Mouse (Mus musculus): ENCODE measurements around the gene Timm22. TPM values are rescaled to one million over a fixed set of nuclear protein-coding genes. Genes with fewer than 3 reads are reported as not detected.

Gene Timm22
- polyA plus RNA-seq, 1 experiment from 2014 or later = 110 TPM

- Histone ChIP-seq H3K27ac (peak overlapping the region; percentile 87; the same call in 1 of the 2 replicates), H3K27me3 (ENCODE audit: control insufficient read depth, insufficient read depth, low read length) (no peaks in the 10 kb centered on the region), H3K36me3 (replicated peaks; ENCODE audit: control insufficient read depth, insufficient read depth) (no peaks in the 10 kb centered on the region), H3K9me3 (ENCODE audit: control insufficient read depth, low read length) (no peaks in the 10 kb centered on the region), H3K4me2 (replicated peaks) (peak overlapping the region; percentile 78), H3K4me1 (replicated peaks; ENCODE audit: control insufficient read depth, insufficient read depth, low read length) (peaks cover 12% of the 10 kb centered on the region), H3K4me3 (replicated peaks; ENCODE audit: low read length) (peak overlapping the region; percentile 78), H3K9ac (no peak overlapping the region)
- 10% methylated on average over 11 of the region's 11 CpGs for WGBS
- DNase-seq (ENCODE audit: low spot score) (peak; percentile 83), ATAC-seq (ENCODE audit: low FRiP score) (no peak)
Observed at GRCm38 (mm10) chr11:76399587-76400330, 7.0 kb upstream of the Timm22 start.

DNA sequence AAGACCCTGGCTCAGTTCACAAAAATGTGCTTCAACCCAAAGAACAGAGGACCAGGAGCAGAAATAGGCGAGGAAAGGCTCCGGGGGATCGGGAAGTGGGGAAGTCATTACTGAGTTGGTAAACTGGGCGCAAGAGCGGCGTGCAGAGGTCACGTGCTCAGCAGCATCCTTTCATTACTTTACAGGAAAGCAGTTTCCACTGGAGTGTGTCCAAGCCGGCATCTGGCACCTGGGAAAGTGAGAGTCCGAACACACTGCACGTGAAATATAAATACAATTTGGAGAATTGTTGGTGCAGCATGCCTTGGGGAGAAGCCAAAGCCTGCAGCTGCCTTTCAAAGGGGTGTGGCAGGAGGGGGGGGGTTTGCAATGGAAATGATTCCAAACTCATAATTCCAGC is 5.4 kb upstream of the Timm22 start:
- DNase-seq (ENCODE audit: low spot score) (no peak), ATAC-seq (ENCODE audit: low FRiP score) (no peak)
- WGBS = 62% methylated on average over 10 of the region's 10 CpGs
- Histone ChIP-seq H3K36me3 (replicated peaks; ENCODE audit: control insufficient read depth, insufficient read depth) (no peaks in the 10 kb centered on the region), H3K4me1 (replicated peaks; ENCODE audit: control insufficient read depth, insufficient read depth, low read length) (peaks cover 12% of the 10 kb centered on the region), H3K9ac (no peak overlapping the region), H3K4me3 (replicated peaks; ENCODE audit: low read length) (no peak overlapping the region), H3K9me3 (ENCODE audit: control insufficient read depth, low read length) (no peaks in the 10 kb centered on the region), H3K27me3 (ENCODE audit: control insufficient read depth, insufficient read depth, low read length) (no peaks in the 10 kb centered on the region), H3K27ac (no peak overlapping the region), H3K4me2 (replicated peaks) (no peak overlapping the region)

DNA sequence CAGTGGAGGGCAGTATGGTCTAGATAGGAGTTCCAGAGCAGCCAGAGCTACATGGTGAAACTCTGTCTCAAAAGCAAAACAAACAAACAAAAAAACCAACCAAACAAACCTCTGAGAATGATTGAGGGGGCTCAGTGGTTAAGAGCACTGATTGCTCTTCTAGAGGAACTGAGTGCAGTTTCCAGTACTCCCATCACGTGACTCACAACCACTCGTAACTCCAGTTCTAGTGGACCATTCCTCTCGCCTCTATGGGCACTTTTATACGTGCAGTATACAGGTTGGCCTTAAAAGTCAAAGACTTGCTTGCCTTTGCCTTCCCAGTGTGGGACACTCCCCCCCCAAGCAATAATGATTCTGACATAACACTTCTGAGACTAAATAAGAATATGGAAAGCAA is 1.6 kb upstream of the Timm22 start:
- ATAC-seq (ENCODE audit: low FRiP score) = no peak
- no peaks in the 10 kb centered on the region; the same call in 1 of the 2 replicates for H3K36me3 ChIP-seq (replicated peaks; ENCODE audit: control insufficient read depth, insufficient read depth)
- H3K9me3 ChIP-seq (ENCODE audit: control insufficient read depth, low read length) = no peaks in the 10 kb centered on the region
- H3K27me3 ChIP-seq (ENCODE audit: control insufficient read depth, insufficient read depth, low read length) = no peaks in the 10 kb centered on the region
- WGBS = 72% methylated on average over 4 of the region's 4 CpGs
- no peak overlapping the region for H3K9ac ChIP-seq
- peaks cover 7% of the 10 kb centered on the region; the same call in 1 of the 2 replicates for H3K4me1 ChIP-seq (replicated peaks; ENCODE audit: control insufficient read depth, insufficient read depth, low read length)
- no peak overlapping the region for H3K27ac ChIP-seq
- no peak for DNase-seq (ENCODE audit: low spot score)
- no peak overlapping the region for H3K4me2 ChIP-seq (replicated peaks)
- no peak overlapping the region for H3K4me3 ChIP-seq (replicated peaks; ENCODE audit: low read length)

GRCm38 (mm10) chr11:76405626-76406264 is 1.0 kb upstream of the Timm22 start:
- no peaks in the 10 kb centered on the region for H3K27me3 ChIP-seq (ENCODE audit: control insufficient read depth, insufficient read depth, low read length)
- no peak overlapping the region for H3K27ac ChIP-seq
- H3K4me3 ChIP-seq (replicated peaks; ENCODE audit: low read length) = no peak overlapping the region
- H3K4me2 ChIP-seq (replicated peaks) = no peak overlapping the region
- 0 out of 2 replicates have a peak, but pooled peaks have one; percentile 3 for ATAC-seq (ENCODE audit: low FRiP score)
- no peak overlapping the region for H3K9ac ChIP-seq
- peaks cover 7% of the 10 kb centered on the region; the same call in 1 of the 2 replicates for H3K4me1 ChIP-seq (replicated peaks; ENCODE audit: control insufficient read depth, insufficient read depth, low read length)
- WGBS = 89% methylated on average over 5 of the region's 5 CpGs
- no peak for DNase-seq (ENCODE audit: low spot score)
- no peaks in the 10 kb centered on the region for H3K9me3 ChIP-seq (ENCODE audit: control insufficient read depth, low read length)
- no peaks in the 10 kb centered on the region; the same call in 1 of the 2 replicates for H3K36me3 ChIP-seq (replicated peaks; ENCODE audit: control insufficient read depth, insufficient read depth)

DNA sequence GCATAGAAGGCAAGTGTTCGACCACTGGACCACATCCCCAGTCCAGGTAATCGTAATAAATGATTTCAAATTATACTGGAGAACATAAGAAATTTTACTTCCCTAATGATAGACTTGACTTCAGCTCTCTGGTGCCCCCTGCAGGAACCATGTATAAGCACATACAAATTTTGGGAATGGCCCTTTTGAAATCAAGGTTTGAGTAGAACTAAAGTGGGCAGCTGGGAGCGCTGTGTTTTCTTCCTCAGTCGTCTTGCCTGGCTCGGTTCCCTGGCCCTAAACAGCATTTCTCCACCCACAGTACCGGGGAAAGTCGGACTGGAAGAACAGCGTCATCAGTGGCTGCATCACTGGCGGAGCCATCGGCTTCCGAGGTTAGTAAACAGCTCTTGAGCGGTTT is 4.1 kb downstream of the Timm22 start:
- H3K27ac ChIP-seq = no peak overlapping the region
- 74% methylated on average over 12 of the region's 12 CpGs for WGBS
- ATAC-seq (ENCODE audit: low FRiP score) = no peak

DNA sequence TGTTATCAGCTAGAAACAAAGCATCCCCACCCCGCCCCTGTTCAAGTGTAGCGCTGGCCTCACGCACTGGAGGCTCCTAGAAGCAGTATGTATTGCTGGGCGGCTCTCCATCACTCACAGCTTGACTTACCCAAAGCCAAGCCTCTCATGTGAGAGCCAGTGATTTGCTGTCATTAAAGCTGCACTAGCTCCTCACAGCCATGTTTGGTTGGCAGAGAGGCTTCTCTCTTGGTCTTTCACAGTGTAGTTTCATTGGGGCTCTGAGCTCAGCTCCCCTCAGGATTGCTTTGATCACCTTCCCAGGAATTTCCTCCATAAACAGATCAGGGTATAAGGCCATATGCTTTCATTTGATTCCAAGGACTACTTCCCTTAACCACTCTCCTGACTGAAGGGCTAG is 6.5 kb downstream of the Timm22 start:
- DNase-seq (ENCODE audit: low spot score) = no peak

More for the DNA sequence above, 4.1 kb downstream of the Timm22 start:
- H3K27me3 ChIP-seq (ENCODE audit: control insufficient read depth, insufficient read depth, low read length) = no peaks in the 10 kb centered on the region
- DNase-seq (ENCODE audit: low spot score) = peak; percentile 80
- no peak overlapping the region for H3K4me3 ChIP-seq (replicated peaks; ENCODE audit: low read length)
- no peak overlapping the region for H3K9ac ChIP-seq
- no peak overlapping the region for H3K4me2 ChIP-seq (replicated peaks)
- peaks cover 7% of the 10 kb centered on the region; the same call in 1 of the 2 replicates for H3K4me1 ChIP-seq (replicated peaks; ENCODE audit: control insufficient read depth, insufficient read depth, low read length)
- peaks cover 35% of the 10 kb centered on the region for H3K36me3 ChIP-seq (replicated peaks; ENCODE audit: control insufficient read depth, insufficient read depth)
- H3K9me3 ChIP-seq (ENCODE audit: control insufficient read depth, low read length) = no peaks in the 10 kb centered on the region

DNA sequence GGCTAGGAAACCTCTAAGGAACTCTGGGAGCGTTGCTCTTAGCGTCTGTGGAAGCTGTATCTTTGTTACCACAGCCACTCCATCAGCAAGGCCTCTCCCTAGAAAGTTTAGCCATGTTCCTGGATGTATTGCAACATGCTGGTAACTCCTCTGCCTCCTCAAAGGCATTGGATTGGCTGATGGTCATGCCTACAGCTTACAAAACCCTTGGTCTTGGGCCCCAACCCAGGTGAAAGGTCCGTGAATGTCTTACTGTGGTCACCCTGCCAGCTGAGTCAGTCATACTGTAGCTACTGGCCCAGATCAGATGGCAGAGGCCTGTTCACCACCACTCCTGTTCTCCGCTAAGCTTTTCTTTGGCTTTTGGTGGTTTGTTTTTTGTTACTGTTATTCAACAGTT is 8.2 kb downstream of the Timm22 start:
- Histone ChIP-seq H3K9me3 (ENCODE audit: control insufficient read depth, low read length) (no peaks in the 10 kb centered on the region), H3K4me2 (replicated peaks) (no peak overlapping the region), H3K27ac (no peak overlapping the region), H3K27me3 (ENCODE audit: control insufficient read depth, insufficient read depth, low read length) (no peaks in the 10 kb centered on the region), H3K9ac (no peak overlapping the region), H3K4me3 (replicated peaks; ENCODE audit: low read length) (no peak overlapping the region), H3K36me3 (replicated peaks; ENCODE audit: control insufficient read depth, insufficient read depth) (peaks cover 77% of the 10 kb centered on the region), H3K4me1 (replicated peaks; ENCODE audit: control insufficient read depth, insufficient read depth, low read length) (no peaks in the 10 kb centered on the region)
- ATAC-seq (ENCODE audit: low FRiP score) (no peak), DNase-seq (ENCODE audit: low spot score) (no peak)
- 95% methylated on average over 4 of the region's 4 CpGs for WGBS

More for the DNA sequence above, 6.5 kb downstream of the Timm22 start:
- no peaks in the 10 kb centered on the region for H3K27me3 ChIP-seq (ENCODE audit: control insufficient read depth, insufficient read depth, low read length)
- H3K4me1 ChIP-seq (replicated peaks; ENCODE audit: control insufficient read depth, insufficient read depth, low read length) = peaks cover under 1% of the 10 kb centered on the region; the same call in 1 of the 2 replicates
- no peaks in the 10 kb centered on the region for H3K9me3 ChIP-seq (ENCODE audit: control insufficient read depth, low read length)
- 86% methylated on average over 4 of the region's 4 CpGs for WGBS
- H3K36me3 ChIP-seq (replicated peaks; ENCODE audit: control insufficient read depth, insufficient read depth) = peaks cover 59% of the 10 kb centered on the region
- no peak for ATAC-seq (ENCODE audit: low FRiP score)
- no peak overlapping the region for H3K4me2 ChIP-seq (replicated peaks)
- no peak overlapping the region for H3K9ac ChIP-seq
- H3K4me3 ChIP-seq (replicated peaks; ENCODE audit: low read length) = no peak overlapping the region
- no peak overlapping the region for H3K27ac ChIP-seq

GRCm38 (mm10) chr11:76415985-76416384 is 9.2 kb downstream of the Timm22 start:
- DNase-seq (ENCODE audit: low spot score) (no peak), ATAC-seq (ENCODE audit: low FRiP score) (no peak)
- 76% methylated on average over 2 of the region's 2 CpGs for WGBS
- Histone ChIP-seq H3K27me3 (ENCODE audit: control insufficient read depth, insufficient read depth, low read length) (no peaks in the 10 kb centered on the region), H3K4me3 (replicated peaks; ENCODE audit: low read length) (no peak overlapping the region), H3K27ac (no peak overlapping the region), H3K9me3 (ENCODE audit: control insufficient read depth, low read length) (no peaks in the 10 kb centered on the region), H3K4me2 (replicated peaks) (no peak overlapping the region), H3K36me3 (replicated peaks; ENCODE audit: control insufficient read depth, insufficient read depth) (peaks cover 87% of the 10 kb centered on the region), H3K9ac (no peak overlapping the region), H3K4me1 (replicated peaks; ENCODE audit: control insufficient read depth, insufficient read depth, low read length) (no peaks in the 10 kb centered on the region)

DNA sequence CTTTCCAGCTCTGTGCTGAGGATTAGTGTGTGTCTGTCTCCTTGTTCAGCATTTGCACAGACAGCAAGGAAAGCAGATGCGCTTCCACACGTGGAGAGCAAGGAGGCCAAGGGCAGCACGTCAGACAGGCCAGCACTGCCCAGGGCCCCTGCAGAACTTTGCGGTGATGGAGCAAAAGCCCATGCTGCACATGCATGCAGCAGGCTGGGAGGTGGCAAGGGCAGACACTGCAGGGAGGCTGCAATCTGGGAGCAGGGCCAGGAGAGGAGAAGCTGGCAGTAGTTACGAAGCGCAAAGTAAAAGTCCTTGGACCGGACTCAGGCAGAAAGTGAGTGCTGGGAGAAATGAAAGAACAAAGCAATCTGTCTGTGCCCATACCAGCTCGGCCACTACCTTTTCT is 11.7 kb downstream of the Timm22 start:
- Histone ChIP-seq H3K9me3 (ENCODE audit: control insufficient read depth, low read length) (no peaks in the 10 kb centered on the region), H3K36me3 (replicated peaks; ENCODE audit: control insufficient read depth, insufficient read depth) (peaks cover 99% of the 10 kb centered on the region), H3K4me1 (replicated peaks; ENCODE audit: control insufficient read depth, insufficient read depth, low read length) (no peaks in the 10 kb centered on the region), H3K4me3 (replicated peaks; ENCODE audit: low read length) (no peak overlapping the region), H3K4me2 (replicated peaks) (no peak overlapping the region), H3K27me3 (ENCODE audit: control insufficient read depth, insufficient read depth, low read length) (no peaks in the 10 kb centered on the region), H3K9ac (no peak overlapping the region), H3K27ac (no peak overlapping the region)
- DNase-seq (ENCODE audit: low spot score) (peak; percentile 52), ATAC-seq (ENCODE audit: low FRiP score) (no peak)
- WGBS = 73% methylated on average over 8 of the region's 8 CpGs
